Mouse (Mus musculus) lung, postnatal 0 days (tissue): ENCODE measurements at regions not wholly inside any gene's neighbourhood (a gene's known extent, or its start where the extent isn't known, plus 50 kb on each side); places are given as distances from the start of the nearest gene placed in this dataset.

Experiments used
- ATAC-seq: fragments of 200-750 bp; cut with Nextera tagmentation; 2 replicates; pipeline ENCODE4 v1.8.0; 2017; ENCODE audit warnings: moderate library complexity
- DNase-seq: peaks from one replicate; pipeline ENCODE4 v3.0.0-alpha.2; 2016; ENCODE audit warnings: low spot score
- H3K27ac ChIP-seq: fragments of 300-500 bp; sonication (generic); 2 replicates; pipeline ENCODE4 v1.5.1; 2014; ENCODE audit warnings: antibody characterized with exemption, mild to moderate bottlenecking, low read length, mixed read lengths
- H3K27me3 ChIP-seq: fragments of 300-500 bp; sonication (generic); replicated peaks from 2 replicates; pipeline ENCODE4 v1.6.1; 2014; ENCODE audit warnings: low read length, mixed read lengths; ENCODE audit not compliant: insufficient read depth
- H3K36me3 ChIP-seq: fragments of 300-500 bp; sonication (generic); 2 replicates; pipeline ENCODE4 v1.6.1; 2014; ENCODE audit warnings: low read length, mixed read lengths; ENCODE audit not compliant: insufficient read depth
- H3K4me1 ChIP-seq: fragments of 300-500 bp; sonication (generic); 2 replicates; pipeline ENCODE4 v1.6.1; 2014; ENCODE audit warnings: antibody characterized with exemption, low read depth, low read length, mixed read lengths; ENCODE audit not compliant: insufficient read depth
- H3K4me2 ChIP-seq: fragments of 300-500 bp; sonication (generic); replicated peaks from 2 replicates; pipeline ENCODE4 v1.6.1; 2014; ENCODE audit warnings: low read depth, mild to moderate bottlenecking, low read length, moderate library complexity, mixed read lengths
- H3K4me3 ChIP-seq: fragments of 300-500 bp; sonication (generic); 2 replicates; pipeline ENCODE4 v1.5.1; 2014; ENCODE audit warnings: low read depth, low read length
- H3K9ac ChIP-seq: fragments of 300-500 bp; sonication (generic); replicated peaks from 2 replicates; pipeline ENCODE4 v1.6.1; 2014; ENCODE audit warnings: low read depth, mild to moderate bottlenecking
- H3K9me3 ChIP-seq: fragments of 300-500 bp; sonication (generic); 2 replicates; pipeline ENCODE4 v1.6.1; 2016; ENCODE audit warnings: low read length, mixed read lengths
- CTCF ChIP-seq: IDR thresholded peaks from 2 replicates; pipeline ENCODE4 v1.5.1; 2016; ENCODE audit warnings: antibody characterized with exemption, mild to moderate bottlenecking
- EP300 ChIP-seq: IDR thresholded peaks from 2 replicates; pipeline ENCODE4 v1.6.1; 2016; ENCODE audit warnings: antibody characterized with exemption, mild to moderate bottlenecking, control low read depth
- WGBS: fragments of 180-500 bp; shearing (Covaris S2); extraction: QIAGEN DNeasy Blood & Tissue Kit; methylation state at CpG from one replicate; pipeline ENCODE4 v1.1.7; 2014; 5-methylcytosine and 5-hydroxymethylcytosine counted together

GRCm38 (mm10) chr14:64591091-64591976 lies 487.2 kb downstream of the Prss52 start:
- Histone ChIP-seq H3K4me1 (0 out of 2 replicates have a peak, but pooled peaks cover 6% of the 10 kb centered on the region), H3K36me3 (no peaks in the 10 kb centered on the region), H3K27me3 (peaks cover 61% of the 10 kb centered on the region), H3K9me3 (no peaks in the 10 kb centered on the region), H3K4me3 (no peak overlapping the region), H3K27ac (no peak overlapping the region), H3K9ac (no peak overlapping the region), H3K4me2 (no peak overlapping the region)
- no peak for ATAC-seq
- WGBS: 13% methylated on average over 14 of the region's 14 CpGs
- no peak for DNase-seq
- TF ChIP-seq CTCF: no peak

GRCm38 (mm10) chr14:64592176-64592575 lies 488.1 kb downstream of the Prss52 start:
- ATAC-seq (no peak), DNase-seq (no peak)
- H3K4me1 ChIP-seq: 0 out of 2 replicates have a peak, but pooled peaks cover 6% of the 10 kb centered on the region
- H3K9ac ChIP-seq: no peak overlapping the region
- H3K27ac ChIP-seq: no peak overlapping the region
- 65% methylated on average over 6 of the region's 6 CpGs for WGBS
- H3K4me2 ChIP-seq: no peak overlapping the region
- H3K9me3 ChIP-seq: no peaks in the 10 kb centered on the region
- H3K27me3 ChIP-seq: peaks cover 53% of the 10 kb centered on the region
- TF ChIP-seq CTCF (no peak), EP300 (no peak)
- H3K36me3 ChIP-seq: no peaks in the 10 kb centered on the region
- no peak overlapping the region for H3K4me3 ChIP-seq

GRCm38 (mm10) chr14:64592706-64593320 lies 488.7 kb downstream of the Prss52 start:
- Histone ChIP-seq H3K27me3 (peaks cover 46% of the 10 kb centered on the region), H3K9me3 (no peaks in the 10 kb centered on the region), H3K4me2 (no peak overlapping the region), H3K36me3 (no peaks in the 10 kb centered on the region), H3K4me3 (no peak overlapping the region), H3K9ac (no peak overlapping the region), H3K27ac (no peak overlapping the region), H3K4me1 (0 out of 2 replicates have a peak, but pooled peaks cover 1% of the 10 kb centered on the region)
- DNase-seq (no peak), ATAC-seq (no peak)
- TF ChIP-seq EP300 (no peak), CTCF (no peak)
- 72% methylated on average over 13 of the region's 13 CpGs for WGBS

- H3K27ac ChIP-seq: no peak overlapping the region
- DNase-seq (no peak), ATAC-seq (no peak)
- 33% methylated on average over 4 of the region's 4 CpGs for WGBS
- H3K9me3 ChIP-seq: no peaks in the 10 kb centered on the region
- H3K36me3 ChIP-seq: no peaks in the 10 kb centered on the region
- H3K4me1 ChIP-seq: no peaks in the 10 kb centered on the region
- TF ChIP-seq CTCF (no peak), EP300 (no peak)
- no peak overlapping the region for H3K4me2 ChIP-seq
- peaks cover 39% of the 10 kb centered on the region for H3K27me3 ChIP-seq
- H3K9ac ChIP-seq: no peak overlapping the region
- H3K4me3 ChIP-seq: no peak overlapping the region
Measured at GRCm38 (mm10) chr14:64593564-64593963, 489.5 kb downstream of the Prss52 start.

GRCm38 (mm10) chr14:64594021-64594561 lies 490.0 kb downstream of the Prss52 start:
- Histone ChIP-seq H3K4me2 (no peak overlapping the region), H3K9me3 (no peaks in the 10 kb centered on the region), H3K4me1 (no peaks in the 10 kb centered on the region), H3K27me3 (peaks cover 34% of the 10 kb centered on the region), H3K27ac (no peak overlapping the region), H3K9ac (no peak overlapping the region), H3K4me3 (no peak overlapping the region), H3K36me3 (no peaks in the 10 kb centered on the region)
- ATAC-seq: no peak
- 63% methylated on average over 7 of the region's 7 CpGs for WGBS
- no peak for DNase-seq
- TF ChIP-seq CTCF (no peak), EP300 (no peak)

GRCm38 (mm10) chr14:64594811-64595522 lies 490.9 kb downstream of the Prss52 start:
- Histone ChIP-seq H3K36me3 (no peaks in the 10 kb centered on the region), H3K4me2 (no peak overlapping the region), H3K27me3 (peaks cover 25% of the 10 kb centered on the region), H3K4me1 (no peaks in the 10 kb centered on the region), H3K27ac (no peak overlapping the region), H3K9ac (no peak overlapping the region), H3K4me3 (no peak overlapping the region), H3K9me3 (no peaks in the 10 kb centered on the region)
- WGBS: 55% methylated on average over 10 of the region's 10 CpGs
- ATAC-seq (no peak), DNase-seq (no peak)
- TF ChIP-seq CTCF (no peak), EP300 (no peak)
